Mouse (Mus musculus) frontal cortex, postnatal 36 days (tissue): ENCODE measurements around the gene Zfp408.
"Not testable (repeated sequence)": the region's sequence is repeated elsewhere in the genome, so short reads cannot be mapped to it uniquely, and the experiment has no call there.

Experiments
- DNase-seq, 2 experiments: peaks; one replicate each; pipeline ENCODE4 v3.0.0; 2022; ENCODE audit warnings: low spot score in 2 of 2

Gene Zfp408

DNA sequence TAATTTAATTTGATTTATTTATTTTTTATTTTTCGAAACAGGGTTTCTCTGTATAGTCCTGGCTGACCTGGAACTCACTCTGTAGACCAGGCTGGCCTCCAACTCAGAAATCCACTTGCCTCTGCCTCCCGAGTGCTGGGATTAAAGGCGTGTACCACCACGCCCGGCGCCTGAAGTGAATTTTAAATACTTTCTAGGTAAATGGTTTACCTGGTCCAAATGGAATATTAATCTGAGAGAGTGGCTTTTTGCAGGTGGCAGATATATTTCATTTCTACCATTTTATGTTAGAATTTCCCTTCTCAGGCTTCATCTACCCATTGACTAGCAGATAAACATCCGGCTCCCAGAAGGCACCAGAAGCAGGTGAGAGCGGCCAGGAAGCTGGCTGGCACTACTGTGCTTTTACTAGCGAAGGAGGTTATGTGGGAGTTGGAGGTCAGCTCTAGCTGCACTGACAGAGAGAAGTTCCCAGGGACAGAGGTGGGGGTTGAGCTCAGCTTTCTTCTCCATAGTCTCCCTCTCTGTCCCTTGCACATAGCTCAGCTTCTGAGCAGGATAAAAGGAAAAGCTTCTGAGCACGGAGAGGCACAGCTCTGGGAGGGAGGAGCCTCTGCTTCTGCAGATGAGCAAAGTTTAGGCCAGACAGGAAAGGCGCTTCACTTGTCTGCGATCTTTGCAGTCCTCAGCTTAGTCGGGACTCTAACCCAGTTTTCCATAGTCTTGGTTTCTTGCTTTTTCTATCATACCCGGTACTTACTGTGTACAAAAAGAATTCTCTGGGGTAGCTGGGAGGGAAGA, 2.1 kb upstream of the Zfp408 start:
- DNase-seq, result no peak

DNA sequence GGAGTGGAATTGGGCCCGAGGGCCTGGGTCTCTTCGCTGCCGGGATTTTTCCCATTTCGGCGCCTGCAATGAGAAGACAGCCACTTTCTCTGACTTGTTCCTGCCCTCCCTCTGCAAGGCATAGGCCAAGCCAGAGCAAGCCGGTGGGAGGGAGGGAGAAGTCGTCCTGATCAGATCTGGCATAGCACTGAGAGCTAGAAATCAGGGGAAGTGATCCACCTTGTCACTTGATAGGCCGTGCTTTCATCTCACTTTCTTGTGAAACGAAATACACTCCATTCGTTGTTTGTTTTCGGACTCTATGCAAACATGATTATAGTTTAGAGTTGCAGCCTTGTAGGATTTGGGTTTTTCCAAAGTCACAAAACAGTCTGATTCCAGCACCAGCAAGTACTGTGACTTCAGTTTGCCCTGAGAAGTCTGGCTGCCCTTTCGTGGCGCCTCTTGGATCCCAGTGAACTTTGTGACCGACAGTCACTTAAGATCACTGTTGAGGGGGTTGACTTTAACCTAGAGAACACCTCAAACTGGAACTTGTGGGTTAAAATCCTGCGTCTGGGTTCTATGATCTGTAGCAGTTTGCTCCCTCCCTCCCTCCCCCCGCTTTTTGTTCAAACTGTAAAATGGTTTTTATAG, 887 bp upstream of the Zfp408 start:
- peak in 1 of 2 experiments; percentile 40 for DNase-seq

DNA sequence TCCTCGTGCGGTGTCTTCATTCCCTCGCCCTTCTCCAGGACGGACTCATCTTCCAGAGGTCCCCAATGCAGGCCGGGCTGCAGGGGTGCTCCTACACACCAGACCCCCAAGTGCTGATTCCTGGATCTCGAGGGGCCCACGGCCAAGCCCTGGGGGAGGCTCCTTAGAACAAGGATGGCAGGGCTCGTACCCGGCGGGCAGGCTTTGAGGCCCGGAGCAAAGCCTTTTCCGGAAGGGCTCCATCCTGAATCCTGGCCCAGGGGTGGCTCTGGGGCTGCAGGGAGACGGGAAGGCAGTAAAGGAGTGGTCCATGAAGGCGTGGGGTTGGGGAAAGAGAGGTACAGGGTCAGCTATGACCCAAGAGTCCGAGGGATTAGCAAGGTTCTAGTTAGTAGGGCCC, 439 bp downstream of the Zfp408 start:
- DNase-seq, result no peak

DNA sequence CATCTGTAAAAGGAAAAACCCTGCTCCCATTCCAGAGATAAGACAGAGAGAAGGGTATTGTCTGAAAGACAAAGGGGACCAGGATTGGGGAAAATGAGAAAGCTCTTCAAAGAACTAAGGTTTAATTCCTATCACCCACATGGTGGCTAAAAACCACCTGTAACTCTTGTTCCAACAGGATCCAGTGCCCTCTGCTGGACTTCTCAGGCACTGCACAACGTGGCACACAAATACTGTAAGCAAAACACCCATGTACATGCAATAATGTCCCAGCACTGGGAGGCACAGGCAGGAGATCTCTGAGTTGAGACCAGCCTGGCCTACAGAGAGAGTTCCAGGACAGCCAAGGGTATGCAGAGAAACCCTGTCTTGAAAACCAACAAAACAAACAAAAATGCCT, 2.9 kb downstream of the Zfp408 start:
- peak in 1 of 2 experiments; percentile 66 for DNase-seq

DNA sequence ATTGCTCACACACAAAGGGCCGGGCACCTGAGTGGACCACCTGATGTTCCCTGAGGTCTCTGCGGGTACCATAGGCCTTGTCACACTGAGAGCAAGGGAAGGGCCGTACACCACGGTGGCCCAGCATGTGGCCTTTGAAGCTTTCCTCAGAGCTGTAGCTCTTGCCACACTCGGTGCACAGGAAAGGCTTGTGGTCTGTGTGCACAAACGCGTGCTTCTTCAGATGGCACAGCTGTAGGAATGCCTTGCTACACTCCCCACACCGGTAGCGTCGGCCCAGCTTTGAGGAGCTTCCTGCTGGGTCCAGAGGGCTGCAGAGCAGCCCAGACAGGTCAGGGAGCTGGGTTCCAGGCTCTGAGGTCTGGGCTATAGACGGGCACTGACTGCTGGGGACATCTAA, 3.8 kb downstream of the Zfp408 start:
- DNase-seq, result no peak

DNA sequence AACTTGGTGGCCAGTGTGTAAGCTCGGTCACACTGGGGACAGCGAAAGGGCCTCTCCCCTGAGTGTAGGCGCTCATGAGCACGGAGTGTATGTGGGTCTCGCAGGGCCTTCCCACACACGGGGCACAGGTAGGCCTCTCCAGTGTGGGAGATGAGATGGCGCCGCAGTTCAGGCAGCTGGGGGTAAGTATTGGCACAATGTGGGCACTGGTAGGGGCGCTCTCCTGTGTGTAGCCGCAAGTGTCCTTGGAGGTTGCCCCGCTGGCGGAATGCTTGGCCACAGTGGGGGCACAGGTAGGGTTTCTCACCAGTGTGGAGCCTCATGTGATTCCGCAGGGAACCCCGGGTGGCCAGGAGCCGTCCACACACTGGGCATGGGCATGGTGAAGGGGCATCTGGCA, 4.2 kb downstream of the Zfp408 start:
- no peak for DNase-seq

DNA sequence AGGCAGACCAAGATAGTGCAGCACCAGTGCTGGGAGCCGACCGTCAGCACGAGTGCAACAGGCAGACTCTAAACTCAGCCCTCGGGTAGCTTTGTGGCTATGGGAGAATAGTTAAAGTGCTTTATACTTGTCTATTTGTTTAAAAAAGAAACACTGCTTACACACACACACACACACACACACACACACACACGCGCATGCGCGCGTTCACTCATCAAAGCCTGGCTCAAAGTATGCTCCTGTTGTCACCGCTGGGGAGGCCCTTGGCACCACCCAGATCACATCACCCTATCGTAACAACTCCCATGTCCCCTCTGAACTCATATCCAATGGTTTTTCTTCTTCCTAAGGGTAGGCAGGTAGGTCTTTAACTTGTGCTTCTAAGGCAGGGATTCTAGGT, 5.6 kb downstream of the Zfp408 start:
- no peak for DNase-seq

DNA sequence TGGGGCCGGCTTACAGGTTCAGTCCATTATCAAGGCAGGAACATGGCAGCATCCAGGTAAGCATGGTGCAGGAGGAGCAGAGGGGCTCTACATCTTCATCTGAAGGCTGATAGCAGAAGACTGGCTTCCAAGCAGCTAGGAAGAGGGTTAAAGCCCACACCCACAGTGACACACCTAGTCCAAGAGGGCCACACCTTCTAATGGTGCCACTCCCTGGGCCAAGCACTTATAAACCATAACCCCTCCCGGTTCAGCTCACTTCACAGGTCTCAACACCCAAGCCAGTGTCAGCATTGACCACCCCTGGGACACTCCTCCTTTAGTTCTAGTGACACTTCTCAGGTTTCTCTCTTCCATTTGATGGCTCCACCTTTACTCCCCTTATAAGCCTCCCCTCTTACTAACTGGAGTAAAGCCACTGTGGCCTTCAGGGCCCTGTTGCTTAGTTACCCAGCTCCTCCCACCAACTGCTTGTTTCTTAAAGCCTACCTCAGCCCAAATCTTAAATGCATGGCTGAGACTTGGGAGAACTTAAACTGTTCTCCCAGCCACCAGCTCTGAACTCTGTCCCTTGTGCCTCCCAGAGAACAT, 6.7 kb downstream of the Zfp408 start:
- DNase-seq, result no peak

DNA sequence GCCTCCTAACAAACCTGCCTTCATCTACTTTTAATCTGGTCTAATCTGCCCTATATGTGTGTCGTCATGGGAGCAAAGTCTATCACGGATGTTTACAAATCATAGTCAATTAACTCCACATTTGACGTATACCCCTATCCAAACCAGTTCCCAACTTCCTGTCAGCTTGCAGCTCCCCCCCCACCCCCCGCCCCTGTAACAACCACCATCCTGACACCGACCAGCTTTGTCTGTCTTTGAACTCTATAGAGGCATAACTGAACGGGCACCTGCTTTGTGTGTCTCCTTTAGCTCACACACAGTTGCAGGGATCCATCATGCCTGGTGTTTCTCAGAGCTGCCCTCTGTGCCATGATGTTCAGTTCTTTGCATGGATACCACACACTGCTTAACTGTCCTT, 10.7 kb downstream of the Zfp408 start:
- no peak for DNase-seq

DNA sequence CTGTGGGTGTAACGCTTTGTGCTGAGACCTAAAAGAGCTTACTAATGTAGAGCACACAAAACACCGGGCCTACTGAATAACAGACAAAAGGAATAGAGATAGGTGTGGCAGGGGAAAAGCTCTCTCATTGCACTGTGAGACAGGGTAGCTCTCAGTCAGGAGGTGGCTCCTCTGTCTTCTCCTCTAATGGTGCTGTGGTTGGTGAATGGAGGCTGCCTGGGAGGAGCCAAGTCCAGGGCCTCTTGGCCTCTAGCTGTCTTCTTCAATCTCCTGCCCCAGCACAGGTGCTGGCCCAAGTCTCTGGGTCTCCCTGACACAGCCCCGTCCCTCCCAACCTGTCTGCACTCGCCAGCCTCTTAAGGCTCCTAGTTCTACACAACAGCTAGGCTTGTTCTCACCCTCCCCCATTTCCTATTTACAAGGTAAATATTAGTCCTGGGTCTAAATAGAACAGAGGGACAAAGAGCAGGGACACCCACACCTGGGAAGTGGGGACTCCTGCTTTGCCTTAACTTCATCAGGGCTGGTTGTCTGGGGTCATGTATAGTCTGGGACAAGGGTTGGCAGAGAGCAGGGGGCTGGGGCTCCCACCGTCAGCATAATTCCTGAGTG, 12.8 kb downstream of the Zfp408 start:
- DNase-seq, result no peak

DNA sequence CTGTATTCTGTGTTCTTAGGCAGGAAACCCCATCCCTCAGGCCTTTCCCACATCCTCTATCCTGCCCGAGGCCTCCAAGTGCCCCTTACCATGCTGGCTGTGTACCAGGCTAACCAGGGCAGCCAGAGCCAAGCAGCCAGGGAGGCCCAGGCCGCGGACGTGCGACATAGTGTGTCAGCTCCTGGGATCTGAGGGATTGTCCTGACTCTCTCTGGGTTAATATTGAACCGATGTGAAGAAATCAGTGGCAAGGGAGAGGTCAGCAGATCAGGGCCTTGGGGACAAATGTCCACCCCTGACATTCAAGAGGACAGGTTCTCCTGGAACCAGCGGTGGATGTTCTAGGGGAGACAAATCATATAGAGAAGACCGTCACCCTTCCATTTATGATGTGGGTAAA, 13.4 kb downstream of the Zfp408 start, which contains the start of gene F2:
Gene F2 (minus strand): TSS at position 186 of the 400 bp plus-strand sequence.
- no peak for DNase-seq

DNA sequence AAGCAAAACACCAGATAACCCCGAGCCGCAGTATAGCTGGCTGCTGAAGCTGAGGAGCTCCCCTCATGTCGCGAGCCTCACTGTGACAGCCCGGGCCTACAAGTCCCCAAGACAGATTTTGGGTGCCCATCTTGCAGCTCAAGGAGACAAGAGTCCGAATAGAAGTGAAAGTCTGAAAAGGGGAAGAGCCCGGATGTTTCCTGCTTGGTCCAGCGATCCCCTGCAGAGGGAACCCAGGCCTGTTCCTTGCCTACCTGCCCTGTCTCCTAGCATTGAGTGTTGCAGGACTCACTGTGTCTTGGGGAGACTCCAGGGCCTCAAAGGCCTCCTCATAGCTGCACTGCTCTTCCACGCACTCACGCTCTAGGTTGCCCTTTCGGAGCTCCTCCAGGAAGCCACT, 14.1 kb downstream of the Zfp408 start:
- DNase-seq, result no peak

DNA sequence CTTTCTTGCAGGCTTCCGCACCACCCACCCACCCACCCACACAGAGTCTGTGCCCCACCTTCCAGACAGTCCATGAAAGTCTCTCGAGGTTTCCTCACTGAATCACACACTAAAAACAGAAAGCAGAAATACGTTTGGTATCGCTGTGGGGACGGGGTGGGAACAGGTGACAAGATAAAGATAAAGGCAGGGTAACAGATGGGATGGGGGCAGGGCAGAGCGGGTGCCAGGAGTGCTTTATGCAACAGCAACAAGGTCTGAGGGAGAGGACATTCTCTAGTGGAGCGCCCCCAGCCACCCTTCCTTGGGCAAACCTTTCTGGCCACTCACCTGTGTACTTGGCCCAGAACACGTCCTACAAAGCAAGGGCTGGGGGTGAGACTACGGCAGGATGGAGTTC, 14.8 kb downstream of the Zfp408 start:
- peak in 1 of 2 experiments; percentile 32 for DNase-seq

DNA sequence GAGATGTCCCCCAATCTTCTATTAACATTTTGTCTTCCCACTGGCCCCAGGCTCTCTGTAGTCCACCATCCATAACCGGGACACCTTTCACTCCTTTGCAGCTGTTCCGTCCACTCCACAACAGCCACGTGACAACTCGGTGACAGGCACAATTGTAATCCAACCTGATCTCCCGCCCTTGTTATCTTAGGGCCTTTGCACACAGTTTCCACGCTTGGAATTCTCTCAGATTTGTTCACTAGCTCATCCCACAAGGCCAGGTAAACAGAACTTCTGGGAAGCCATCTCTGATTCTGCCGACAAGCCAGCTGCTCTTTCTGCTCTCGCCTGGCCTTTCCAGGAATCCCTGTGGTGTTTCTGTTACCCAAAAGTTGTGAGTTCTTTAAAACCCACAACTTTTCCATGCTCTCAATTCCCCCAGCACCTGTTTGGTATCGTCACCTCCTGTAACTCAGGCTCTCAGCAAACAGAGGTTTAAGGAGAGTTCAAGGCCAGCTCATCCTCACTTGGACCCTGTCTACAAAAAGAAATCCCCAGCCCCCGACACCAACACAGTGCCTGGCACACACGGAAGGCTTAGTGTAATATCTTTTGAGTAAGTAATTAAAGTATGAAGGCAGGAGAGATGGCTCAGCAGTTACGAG, 16.1 kb downstream of the Zfp408 start:
- no peak for DNase-seq

DNA sequence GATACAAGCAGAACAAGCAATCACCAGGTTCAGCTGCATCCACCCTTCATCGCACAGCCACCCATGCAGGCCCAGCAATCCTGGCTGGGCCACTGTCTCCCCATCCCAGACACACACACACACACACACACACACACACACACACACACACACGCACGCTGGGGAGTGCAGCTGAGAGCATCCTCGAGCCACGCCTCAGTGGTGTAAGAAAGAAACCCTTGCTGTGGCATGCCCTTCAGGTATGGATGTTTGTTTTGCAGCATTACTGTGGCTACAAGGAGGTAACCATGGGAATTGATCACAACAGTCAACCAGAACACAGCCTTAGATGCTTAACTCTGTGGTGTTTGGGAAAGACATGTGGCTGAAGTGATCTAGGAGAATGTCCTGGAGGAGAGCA, 17.3 kb downstream of the Zfp408 start:
- no peak for DNase-seq

DNA sequence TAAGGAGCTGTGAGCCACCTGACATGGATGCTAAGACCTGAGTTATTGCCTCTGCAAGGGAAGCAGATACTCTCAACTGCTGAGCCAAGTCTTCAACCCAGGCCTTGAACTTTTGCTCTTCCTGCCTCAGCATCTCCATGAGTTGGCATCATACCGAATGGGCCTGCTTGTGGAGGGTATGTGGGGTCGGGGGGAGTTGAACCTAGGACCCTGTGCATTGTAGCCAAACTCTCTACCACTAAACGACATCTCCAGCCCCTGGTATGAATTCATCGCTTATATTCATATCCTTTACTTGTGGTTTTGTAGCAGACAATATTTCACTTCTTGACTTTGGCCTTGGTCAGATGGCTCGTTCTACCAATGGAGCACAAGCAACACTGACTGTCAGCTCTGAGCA, 17.8 kb downstream of the Zfp408 start:
- no peak for DNase-seq

DNA sequence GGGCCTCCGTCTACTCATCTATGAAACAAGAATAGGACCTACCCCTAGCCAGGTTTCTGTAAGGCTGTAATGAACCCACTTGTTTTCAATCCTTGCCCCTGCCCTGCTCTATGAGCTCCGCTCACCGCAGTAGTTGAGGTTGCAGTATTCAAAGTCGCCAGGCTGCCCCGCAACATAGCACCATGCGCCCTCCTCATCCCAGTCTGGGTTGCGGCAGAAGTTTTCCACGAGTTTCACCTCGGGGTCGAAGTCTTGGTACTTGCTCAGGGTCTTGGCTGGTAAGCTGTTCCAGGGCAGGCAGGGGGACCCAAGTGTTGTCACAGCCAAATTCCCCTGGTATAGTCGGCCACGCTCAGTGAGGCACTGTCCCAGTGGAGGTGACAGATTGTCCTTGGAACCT, 19.2 kb downstream of the Zfp408 start:
- no peak for DNase-seq

DNA sequence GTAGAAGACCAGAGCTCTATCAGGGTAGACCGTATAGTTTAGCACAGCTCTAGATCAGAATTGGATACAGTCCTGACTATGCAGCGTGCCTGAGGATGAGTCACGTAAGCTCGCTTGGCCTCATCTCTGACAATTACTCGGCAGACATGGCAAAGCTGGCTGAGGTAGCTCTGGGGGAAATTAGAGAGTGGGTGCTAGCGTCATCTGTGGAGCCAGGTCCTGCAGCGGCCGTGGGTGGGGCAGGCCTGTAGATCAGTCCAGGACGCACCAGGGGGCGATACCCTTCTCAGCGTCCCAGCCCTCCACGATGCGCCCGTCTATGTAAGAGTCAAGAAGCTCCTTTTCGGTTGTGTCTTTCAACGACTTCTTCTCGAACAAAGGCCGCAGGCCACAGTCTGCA, 19.9 kb downstream of the Zfp408 start:
- DNase-seq, result peak; percentile 47 to 49

DNA sequence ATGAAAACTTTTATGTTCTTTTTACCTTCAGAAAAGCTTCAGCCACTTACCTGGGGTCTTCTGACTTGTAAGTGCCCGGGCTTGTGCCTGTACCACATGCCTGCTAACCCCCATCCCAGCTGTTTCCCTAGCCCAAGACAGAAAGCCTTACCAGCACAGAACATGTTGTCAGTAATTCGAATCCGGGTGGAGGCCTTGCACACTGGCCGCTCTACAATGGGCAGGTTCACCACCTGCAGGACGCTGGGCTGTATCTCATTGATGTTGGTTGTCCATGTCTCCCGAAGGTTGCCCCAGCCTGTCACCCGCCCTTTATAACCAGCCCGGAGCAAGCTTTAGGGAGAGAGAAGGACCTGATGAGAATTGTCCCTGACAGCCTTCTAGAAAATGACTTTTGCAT, 21.4 kb downstream of the Zfp408 start:
- no peak for DNase-seq

DNA sequence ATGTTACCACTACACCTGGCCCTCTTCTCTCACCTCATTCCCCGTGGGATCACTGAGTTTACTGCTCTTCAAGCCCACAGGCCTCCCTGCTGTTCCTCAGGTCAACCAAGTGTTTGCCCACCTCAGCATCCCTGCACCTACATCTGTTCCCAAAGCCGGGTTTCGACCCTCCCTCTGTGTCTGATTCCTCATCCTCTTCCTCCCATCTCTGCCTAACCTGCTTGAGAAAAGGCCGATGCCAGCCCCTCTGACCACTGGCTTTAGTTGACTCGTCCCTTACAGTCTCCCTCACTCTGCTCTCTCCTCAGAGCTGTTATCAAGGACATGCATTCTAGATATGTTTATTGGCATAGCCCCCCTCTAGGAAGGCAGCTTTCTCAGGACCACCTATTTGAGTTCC, 22.1 kb downstream of the Zfp408 start:
- no peak for DNase-seq

DNA sequence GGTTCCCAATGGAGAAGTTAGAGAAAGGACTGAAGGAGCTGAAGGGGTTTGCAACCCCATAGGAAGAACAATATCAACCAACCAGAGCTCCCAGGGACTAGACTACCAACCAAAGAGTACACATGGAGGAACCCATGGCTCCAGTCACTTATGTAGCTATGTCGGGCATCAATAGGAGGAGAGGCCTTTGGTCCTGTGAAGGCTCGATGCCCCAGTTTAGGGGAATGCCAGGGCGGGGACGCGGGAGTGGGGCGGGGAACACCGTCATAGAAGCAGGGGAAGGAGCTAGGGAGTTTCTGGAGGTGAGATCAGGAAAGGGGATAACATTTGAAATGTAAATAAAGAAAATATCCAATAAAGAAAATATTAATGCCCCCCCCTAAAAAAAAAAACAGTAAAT, 26.2 kb downstream of the Zfp408 start:
- not testable (repeated sequence) for DNase-seq

DNA sequence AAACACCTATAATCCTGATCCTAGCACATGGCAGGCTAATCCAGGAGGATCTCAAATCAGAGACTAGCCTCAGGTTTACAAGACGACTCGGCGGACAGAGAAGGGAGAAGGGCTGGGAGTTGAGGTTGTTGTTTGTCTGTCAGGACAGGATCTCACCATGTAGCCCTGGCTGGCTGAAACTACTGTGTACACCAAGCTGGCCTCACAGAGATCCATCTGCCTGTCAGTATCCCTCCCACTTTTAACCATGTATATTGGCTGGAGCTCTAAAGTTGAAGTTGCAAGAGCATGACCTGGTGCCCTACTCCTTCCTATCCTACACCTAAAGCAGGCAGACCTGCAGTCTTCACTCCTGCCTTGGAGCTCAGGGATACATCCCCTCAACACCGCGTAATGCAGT, 27.2 kb downstream of the Zfp408 start:
- no peak for DNase-seq
